Mouse (Mus musculus) stomach, postnatal 0 days (tissue): ENCODE results near the gene Lrrc49. TPM values are rescaled to one million over a fixed set of nuclear protein-coding genes. Genes with fewer than 3 reads are reported as not detected.

ENCODE experiments used
- ATAC-seq: fragments of 200-750 bp; cut with Nextera tagmentation; 2 replicates; pipeline ENCODE4 v1.8.0; 2017; ENCODE audit not compliant: low FRiP score, low TSS enrichment
- DNase-seq: peaks from one replicate; pipeline ENCODE4 v3.0.0-alpha.2; 2016; ENCODE audit warnings: low spot score
- H3K27ac ChIP-seq: fragments of 300-500 bp; sonication (generic); replicated peaks from 2 replicates; pipeline ENCODE4 v1.5.1; 2014; ENCODE audit warnings: mild to moderate bottlenecking, control low read depth
- H3K27me3 ChIP-seq: fragments of 300-500 bp; sonication (generic); 2 replicates; pipeline ENCODE4 v1.6.1; 2014; ENCODE audit warnings: low read length; ENCODE audit not compliant: control insufficient read depth, insufficient read depth
- H3K36me3 ChIP-seq: fragments of 300-500 bp; sonication (generic); 2 replicates; pipeline ENCODE4 v1.6.1; 2014; ENCODE audit warnings: low read length, mixed read lengths; ENCODE audit not compliant: control insufficient read depth, insufficient read depth
- H3K4me1 ChIP-seq: fragments of 300-500 bp; sonication (generic); replicated peaks from 2 replicates; pipeline ENCODE4 v1.6.1; 2014; ENCODE audit warnings: antibody characterized with exemption; ENCODE audit not compliant: control insufficient read depth, insufficient read depth
- H3K4me2 ChIP-seq: fragments of 300-500 bp; sonication (generic); replicated peaks from 2 replicates; pipeline ENCODE4 v1.6.1; 2014; ENCODE audit warnings: low read depth, mild to moderate bottlenecking, control low read depth, moderate library complexity
- H3K4me3 ChIP-seq: fragments of 300-500 bp; sonication (generic); 2 replicates; pipeline ENCODE4 v1.5.1; 2014; ENCODE audit warnings: low read depth, low read length, control low read depth
- H3K9ac ChIP-seq: fragments of 300-500 bp; sonication (generic); 2 replicates; pipeline ENCODE4 v1.6.1; 2014; ENCODE audit warnings: mild to moderate bottlenecking, low read length, control low read depth, mixed read lengths
- H3K9me3 ChIP-seq: fragments of 300-500 bp; sonication (generic); 2 replicates; pipeline ENCODE4 v1.6.1; 2016; ENCODE audit warnings: low read length; ENCODE audit not compliant: control insufficient read depth
- CTCF ChIP-seq: IDR thresholded peaks from 2 replicates; pipeline ENCODE4 v1.5.1; 2016; ENCODE audit warnings: antibody characterized with exemption, low read depth, mild to moderate bottlenecking, moderate library complexity
- EP300 ChIP-seq: optimal IDR thresholded peaks from 2 replicates; pipeline ENCODE3; 2016; ENCODE audit warnings: antibody characterized with exemption
- WGBS: fragments of 180-500 bp; shearing (Covaris S2); extraction: QIAGEN DNeasy Blood & Tissue Kit; methylation state at CpG from one replicate; pipeline ENCODE4 v1.1.7; 2014; 5-methylcytosine and 5-hydroxymethylcytosine counted together
- polyA plus RNA-seq: library from polyadenylated mRNA; unstranded; fragments of >200 nt; fragmentation: Nextera tagmentation; extraction: Ambion mirVana; gene quantifications from 2 replicates; pipeline ENCODE4 v1.2.1, GENCODE M21; 2015

Gene Lrrc49
- polyA plus RNA-seq, 1 experiment from 2014 or later = 10.5 TPM

DNA sequence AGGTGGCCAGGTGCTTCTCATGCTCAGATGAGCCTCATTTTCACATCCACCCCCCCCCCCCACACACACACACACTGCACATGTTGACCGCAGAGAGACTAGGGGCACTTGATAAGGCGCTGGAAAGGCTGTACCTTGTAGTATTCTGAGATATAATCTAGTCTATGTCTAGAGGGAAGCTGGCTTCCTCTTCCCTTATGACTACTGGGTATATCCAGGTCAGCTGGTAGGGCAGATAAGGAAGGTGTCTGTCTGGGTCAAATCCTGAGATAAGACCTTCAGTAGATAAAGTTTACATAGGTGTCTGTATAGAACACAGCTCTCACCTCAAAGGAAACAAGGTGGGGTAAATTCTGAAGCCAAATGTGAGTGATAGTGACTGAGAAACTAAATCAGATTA lies 141.8 kb downstream of the Lrrc49 start:
- 74% methylated on average over 2 of the region's 2 CpGs for WGBS

GRCm38 (mm10) chr9:60545361-60546096 lies 142.4 kb downstream of the Lrrc49 start:
- Histone ChIP-seq H3K4me1 (no peaks in the 10 kb centered on the region; the same call in 1 of the 2 replicates), H3K36me3 (no peaks in the 10 kb centered on the region), H3K4me2 (peak overlapping the region; percentile 29; the same call in 1 of the 2 replicates), H3K27ac (peak overlapping the region; percentile 84), H3K9ac (no peak overlapping the region), H3K4me3 (no peak overlapping the region), H3K9me3 (no peaks in the 10 kb centered on the region), H3K27me3 (no peaks in the 10 kb centered on the region)
- ATAC-seq = peak; percentile 91
- 49% methylated on average over 13 of the region's 13 CpGs for WGBS
- DNase-seq = peak; percentile 85
- no peak for TF ChIP-seq EP300
- TF ChIP-seq CTCF = no peak

More for the DNA sequence above, 141.8 kb downstream of the Lrrc49 start:
- Histone ChIP-seq H3K9ac (no peak overlapping the region), H3K4me3 (no peak overlapping the region), H3K4me1 (no peaks in the 10 kb centered on the region; the same call in 1 of the 2 replicates), H3K9me3 (no peaks in the 10 kb centered on the region), H3K4me2 (no peak overlapping the region), H3K27ac (peak overlapping the region; percentile 84), H3K36me3 (no peaks in the 10 kb centered on the region), H3K27me3 (no peaks in the 10 kb centered on the region)
- ATAC-seq (no peak), DNase-seq (no peak)
- TF ChIP-seq EP300 (no peak), CTCF (no peak)

- Histone ChIP-seq H3K36me3 (no peaks in the 10 kb centered on the region), H3K27ac (peak overlapping the region; percentile 66; the same call in 1 of the 2 replicates), H3K4me1 (no peaks in the 10 kb centered on the region; the same call in 1 of the 2 replicates), H3K4me3 (no peak overlapping the region), H3K9me3 (no peaks in the 10 kb centered on the region), H3K27me3 (no peaks in the 10 kb centered on the region), H3K4me2 (no peak overlapping the region), H3K9ac (no peak overlapping the region)
- ATAC-seq (peak; percentile 62), DNase-seq (peak; percentile 44)
- no peak for TF ChIP-seq CTCF
- peak; percentile 36 for TF ChIP-seq EP300
- 42% methylated on average over 7 of the region's 7 CpGs for WGBS
These were observed 144.4 kb downstream of the Lrrc49 start for GRCm38 (mm10) chr9:60543422-60544015.

DNA sequence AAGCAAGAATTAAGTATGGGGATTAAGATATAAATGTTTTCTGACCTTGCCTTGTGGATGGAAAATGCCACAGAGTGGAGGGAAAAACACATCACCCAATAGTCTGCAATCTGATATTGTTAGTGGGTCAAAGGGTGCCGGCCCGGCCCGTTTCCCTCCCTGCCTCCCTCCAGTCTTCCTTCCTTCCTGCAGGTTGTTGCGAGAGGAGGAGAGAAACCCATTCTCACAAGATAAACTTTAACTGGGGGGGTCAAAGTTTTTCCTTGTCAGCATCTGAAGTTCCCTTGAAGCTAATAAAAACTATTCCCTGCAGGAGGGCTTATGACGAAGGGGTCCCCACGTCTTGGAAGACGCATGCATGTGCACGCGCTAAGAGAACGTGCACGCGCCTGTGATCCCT lies 157.6 kb downstream of the Lrrc49 start:
- Histone ChIP-seq H3K4me3 (no peak overlapping the region), H3K36me3 (no peaks in the 10 kb centered on the region), H3K9me3 (no peaks in the 10 kb centered on the region), H3K4me2 (no peak overlapping the region), H3K9ac (no peak overlapping the region), H3K27me3 (no peaks in the 10 kb centered on the region), H3K27ac (no peak overlapping the region), H3K4me1 (0 out of 2 replicates have a peak, but pooled peaks cover 4% of the 10 kb centered on the region)
- ATAC-seq = no peak
- no peak for DNase-seq
- 79% methylated on average over 12 of the region's 12 CpGs for WGBS
- TF ChIP-seq EP300 = no peak
- no peak for TF ChIP-seq CTCF

- peak; percentile 58 for DNase-seq
- no peak overlapping the region for H3K4me3 ChIP-seq
- H3K9me3 ChIP-seq = no peaks in the 10 kb centered on the region
- 0 out of 2 replicates have a peak, but pooled peaks cover 4% of the 10 kb centered on the region for H3K4me1 ChIP-seq
- TF ChIP-seq CTCF = no peak
- no peak for TF ChIP-seq EP300
- H3K9ac ChIP-seq = no peak overlapping the region
- H3K27ac ChIP-seq = no peak overlapping the region; the same call in 1 of the 2 replicates
- WGBS = 52% methylated on average over 10 of the region's 10 CpGs
- H3K27me3 ChIP-seq = no peaks in the 10 kb centered on the region
- H3K4me2 ChIP-seq = no peak overlapping the region
- H3K36me3 ChIP-seq = no peaks in the 10 kb centered on the region
- peak; percentile 22; the same call in 1 of the 2 replicates for ATAC-seq
These were observed 158.4 kb downstream of the Lrrc49 start for GRCm38 (mm10) chr9:60529348-60530243.
